Mouse (Mus musculus) limb, embryonic 13.5 days (tissue): ENCODE measurements around the gene Ubb. TPM values are rescaled to one million over a fixed set of nuclear protein-coding genes. Genes with fewer than 3 reads are reported as not detected.
"Not testable (repeated sequence)": the region's sequence is repeated elsewhere in the genome, so short reads cannot be mapped to it uniquely, and the experiment has no call there.

ENCODE experiments used
- ATAC-seq: fragments of 200-750 bp; cut with Nextera tagmentation; 2 replicates; pipeline ENCODE4 v1.8.0; 2017; ENCODE audit warnings: low read depth, moderate number of reproducible peaks, moderate TSS enrichment; ENCODE audit not compliant: low FRiP score
- H3K27ac ChIP-seq: fragments of 300-500 bp; sonication (generic); 2 replicates; pipeline ENCODE4 v1.5.1; 2015; ENCODE audit warnings: inconsistent platforms, mild to moderate bottlenecking, moderate library complexity
- H3K27me3 ChIP-seq: fragments of 300-500 bp; sonication (generic); 2 replicates; pipeline ENCODE4 v1.6.1; 2015; ENCODE audit warnings: mild to moderate bottlenecking, inconsistent platforms
- H3K36me3 ChIP-seq: fragments of 300-500 bp; sonication (generic); 2 replicates; pipeline ENCODE4 v1.6.1; 2015; ENCODE audit warnings: inconsistent platforms, mild to moderate bottlenecking, moderate library complexity
- H3K4me1 ChIP-seq: fragments of 300-500 bp; sonication (generic); 2 replicates; pipeline ENCODE4 v1.6.1; 2015; ENCODE audit warnings: inconsistent platforms
- H3K4me2 ChIP-seq: fragments of 300-500 bp; sonication (generic); replicated peaks from 2 replicates; pipeline ENCODE4 v1.6.1; 2015; ENCODE audit warnings: inconsistent platforms, mild to moderate bottlenecking, moderate library complexity
- H3K4me3 ChIP-seq: fragments of 300-500 bp; sonication (generic); 2 replicates; pipeline ENCODE4 v1.5.1; 2015; ENCODE audit warnings: moderate library complexity, mild to moderate bottlenecking, inconsistent platforms
- H3K9ac ChIP-seq: fragments of 300-500 bp; sonication (generic); 2 replicates; pipeline ENCODE4 v1.6.1; 2015; ENCODE audit warnings: mild to moderate bottlenecking, inconsistent platforms
- H3K9me3 ChIP-seq: fragments of 300-500 bp; sonication (generic); 2 replicates; pipeline ENCODE4 v1.6.1; 2016; ENCODE audit warnings: inconsistent platforms
- WGBS: fragments of 180-500 bp; shearing (Covaris S2); methylation state at CpG from one replicate; pipeline ENCODE4 v1.1.7; 2015; 5-methylcytosine and 5-hydroxymethylcytosine counted together
- polyA plus RNA-seq: library from polyadenylated mRNA; unstranded; fragments of >200 nt; fragmentation: Nextera tagmentation; extraction: Ambion mirVana; gene quantifications from 2 replicates; pipeline ENCODE4 v1.2.1, GENCODE M21; 2015

Gene Ubb
- 3,843 and 3,876 TPM in 2 replicates for polyA plus RNA-seq

GRCm38 (mm10) chr11:62550727-62551225 lies at the start of gene Ubb:
TSS of gene Ubb (plus strand) at chr11:62551171.
- peak; percentile 98 for ATAC-seq
- Histone ChIP-seq H3K9me3 (no peaks in the 10 kb centered on the region), H3K36me3 (peaks cover 25% of the 10 kb centered on the region), H3K27ac (peak within 1 kb of the TSS; percentile 98), H3K27me3 (no peaks in the 10 kb centered on the region), H3K4me3 (peak within 1 kb of the TSS; percentile 67), H3K4me2 (peak within 1 kb of the TSS; percentile 82), H3K4me1 (peaks cover 27% of the 10 kb centered on the region), H3K9ac (peak within 1 kb of the TSS; percentile 93)
- under 1% methylated on average over 40 of the region's 40 CpGs for WGBS

- Histone ChIP-seq H3K27me3 (no peaks in the 10 kb centered on the region), H3K4me2 (no peak overlapping the region), H3K4me1 (no peaks in the 10 kb centered on the region), H3K36me3 (no peaks in the 10 kb centered on the region), H3K9me3 (no peaks in the 10 kb centered on the region), H3K27ac (no peak overlapping the region), H3K4me3 (no peak overlapping the region), H3K9ac (no peak overlapping the region)
- ATAC-seq: no peak
- WGBS: 78% methylated on average over 4 of the region's 4 CpGs
Measured at GRCm38 (mm10) chr11:62507683-62508082, 43.3 kb upstream of the Ubb start.

- H3K4me2 ChIP-seq, ATAC-seq: not testable (repeated sequence)
Measured at GRCm38 (mm10) chr11:62508365-62508764, 42.6 kb upstream of the Ubb start.

GRCm38 (mm10) chr11:62508816-62509215 lies 42.2 kb upstream of the Ubb start:
- not testable (repeated sequence) for H3K4me3 ChIP-seq, H3K4me2 ChIP-seq, H3K9me3 ChIP-seq, H3K4me1 ChIP-seq, H3K9ac ChIP-seq, H3K27me3 ChIP-seq, H3K27ac ChIP-seq, H3K36me3 ChIP-seq, ATAC-seq
- 93% methylated on average over 5 of the region's 5 CpGs for WGBS

More at GRCm38 (mm10) chr11:62508365-62508764, 42.6 kb upstream of the Ubb start:
- not testable (repeated sequence) for H3K4me3 ChIP-seq, H3K9me3 ChIP-seq, H3K9ac ChIP-seq, H3K36me3 ChIP-seq, H3K27me3 ChIP-seq, H3K4me1 ChIP-seq, H3K27ac ChIP-seq
- 96% methylated on average over 13 of the region's 13 CpGs for WGBS

- 84% methylated on average over 3 of the region's 3 CpGs for WGBS
Measured at GRCm38 (mm10) chr11:62509571-62509970, 41.4 kb upstream of the Ubb start.

GRCm38 (mm10) chr11:62510956-62511355 lies 40.0 kb upstream of the Ubb start:
- Histone ChIP-seq H3K4me1 (no peaks in the 10 kb centered on the region), H3K9me3 (no peaks in the 10 kb centered on the region), H3K27me3 (no peaks in the 10 kb centered on the region), H3K9ac (no peak overlapping the region), H3K27ac (no peak overlapping the region), H3K4me2 (no peak overlapping the region), H3K36me3 (no peaks in the 10 kb centered on the region), H3K4me3 (no peak overlapping the region)
- WGBS: 86% methylated on average over 5 of the region's 5 CpGs
- ATAC-seq: no peak

More at GRCm38 (mm10) chr11:62509571-62509970, 41.4 kb upstream of the Ubb start:
- H3K4me1 ChIP-seq: no peaks in the 10 kb centered on the region
- ATAC-seq: no peak
- H3K9ac ChIP-seq: no peak overlapping the region
- no peak overlapping the region for H3K4me2 ChIP-seq
- no peak overlapping the region for H3K4me3 ChIP-seq
- H3K27ac ChIP-seq: no peak overlapping the region
- no peaks in the 10 kb centered on the region for H3K9me3 ChIP-seq
- no peaks in the 10 kb centered on the region for H3K36me3 ChIP-seq
- H3K27me3 ChIP-seq: no peaks in the 10 kb centered on the region

- H3K27me3 ChIP-seq: no peaks in the 10 kb centered on the region
- ATAC-seq: no peak
- no peaks in the 10 kb centered on the region for H3K36me3 ChIP-seq
- H3K4me3 ChIP-seq: no peak overlapping the region
- H3K27ac ChIP-seq: no peak overlapping the region
- no peak overlapping the region for H3K4me2 ChIP-seq
- no peaks in the 10 kb centered on the region for H3K9me3 ChIP-seq
- H3K4me1 ChIP-seq: no peaks in the 10 kb centered on the region
- 78% methylated on average over 13 of the region's 13 CpGs for WGBS
- no peak overlapping the region for H3K9ac ChIP-seq
Measured at GRCm38 (mm10) chr11:62511444-62512202, 39.3 kb upstream of the Ubb start.

- H3K9me3 ChIP-seq: no peaks in the 10 kb centered on the region
- H3K27me3 ChIP-seq: no peaks in the 10 kb centered on the region
- H3K27ac ChIP-seq: no peak overlapping the region
- H3K4me2 ChIP-seq: no peak overlapping the region
- WGBS: 78% methylated on average over 8 of the region's 8 CpGs
- H3K9ac ChIP-seq: no peak overlapping the region
- no peaks in the 10 kb centered on the region for H3K36me3 ChIP-seq
- ATAC-seq: no peak
- no peak overlapping the region for H3K4me3 ChIP-seq
- H3K4me1 ChIP-seq: no peaks in the 10 kb centered on the region
Measured at GRCm38 (mm10) chr11:62512529-62513080, 38.4 kb upstream of the Ubb start.

GRCm38 (mm10) chr11:62513311-62513710 lies 37.7 kb upstream of the Ubb start:
- Histone ChIP-seq H3K9ac (no peak overlapping the region), H3K36me3 (no peaks in the 10 kb centered on the region), H3K4me3 (no peak overlapping the region), H3K4me2 (no peak overlapping the region), H3K4me1 (no peaks in the 10 kb centered on the region), H3K9me3 (no peaks in the 10 kb centered on the region), H3K27me3 (no peaks in the 10 kb centered on the region), H3K27ac (no peak overlapping the region)
- 80% methylated on average over 6 of the region's 6 CpGs for WGBS
- ATAC-seq: no peak

- H3K27me3 ChIP-seq: no peaks in the 10 kb centered on the region
- H3K4me2 ChIP-seq: no peak overlapping the region
- no peak overlapping the region for H3K9ac ChIP-seq
- H3K27ac ChIP-seq: no peak overlapping the region
- H3K4me1 ChIP-seq: 0 out of 2 replicates have a peak, but pooled peaks cover 5% of the 10 kb centered on the region
- no peak overlapping the region for H3K4me3 ChIP-seq
- 14% methylated on average over 2 of the region's 2 CpGs for WGBS
- peak; percentile 57; the same call in 1 of the 2 replicates for ATAC-seq
- 0 out of 2 replicates have a peak, but pooled peaks cover 4% of the 10 kb centered on the region for H3K36me3 ChIP-seq
- H3K9me3 ChIP-seq: no peaks in the 10 kb centered on the region
Measured at GRCm38 (mm10) chr11:62518991-62519390, 32.0 kb upstream of the Ubb start.

- ATAC-seq: no peak
- H3K9ac ChIP-seq: no peak overlapping the region
- no peak overlapping the region for H3K4me3 ChIP-seq
- H3K36me3 ChIP-seq: peaks cover 7% of the 10 kb centered on the region; the same call in 1 of the 2 replicates
- no peak overlapping the region for H3K27ac ChIP-seq
- 0 out of 2 replicates have a peak, but pooled peaks cover 5% of the 10 kb centered on the region for H3K4me1 ChIP-seq
- WGBS: 76% methylated on average over 2 of the region's 2 CpGs
- no peak overlapping the region for H3K4me2 ChIP-seq
- H3K27me3 ChIP-seq: no peaks in the 10 kb centered on the region
- H3K9me3 ChIP-seq: no peaks in the 10 kb centered on the region
Measured at GRCm38 (mm10) chr11:62522283-62522682, 28.7 kb upstream of the Ubb start.

GRCm38 (mm10) chr11:62537089-62537488 lies 13.9 kb upstream of the Ubb start:
- no peak overlapping the region for H3K4me3 ChIP-seq
- H3K9me3 ChIP-seq: no peaks in the 10 kb centered on the region
- WGBS: 66% methylated on average over 8 of the region's 8 CpGs
- H3K27me3 ChIP-seq: peaks cover 13% of the 10 kb centered on the region
- H3K36me3 ChIP-seq: no peaks in the 10 kb centered on the region; the same call in 1 of the 2 replicates
- no peak for ATAC-seq
- H3K4me2 ChIP-seq: no peak overlapping the region
- H3K27ac ChIP-seq: no peak overlapping the region
- no peak overlapping the region for H3K9ac ChIP-seq
- H3K4me1 ChIP-seq: peaks cover 16% of the 10 kb centered on the region; the same call in 1 of the 2 replicates
